Mouse (Mus musculus) intestine, embryonic 14.5 days (tissue): ENCODE measurements around the gene Alpi. TPM values are rescaled to one million over a fixed set of nuclear protein-coding genes. Genes with fewer than 3 reads are reported as not detected.

Source experiments
- ATAC-seq: fragments of 200-750 bp; cut with Nextera tagmentation; replicated peaks from 2 replicates; pipeline ENCODE4 v1.8.0; 2017; ENCODE audit warnings: low read depth, moderate number of reproducible peaks, moderate TSS enrichment, moderate library complexity; ENCODE audit not compliant: low FRiP score, low TSS enrichment
- DNase-seq: peaks from one replicate; pipeline ENCODE4 v3.0.0-alpha.2; 2018; ENCODE audit warnings: low spot score
- H3K27ac ChIP-seq: fragments of 300-500 bp; sonication (generic); 2 replicates; pipeline ENCODE4 v1.5.1; 2014; ENCODE audit warnings: low read depth, mild to moderate bottlenecking, control low read depth
- H3K27me3 ChIP-seq: fragments of 300-500 bp; sonication (generic); replicated peaks from 2 replicates; pipeline ENCODE4 v1.6.1; 2014; ENCODE audit warnings: low read length, control low read depth; ENCODE audit not compliant: control insufficient read depth, insufficient read depth
- H3K36me3 ChIP-seq: fragments of 300-500 bp; sonication (generic); 2 replicates; pipeline ENCODE4 v1.6.1; 2014; ENCODE audit warnings: low read length, control low read depth; ENCODE audit not compliant: control insufficient read depth, insufficient read depth
- H3K4me1 ChIP-seq: fragments of 300-500 bp; sonication (generic); replicated peaks from 2 replicates; pipeline ENCODE4 v1.6.1; 2014; ENCODE audit warnings: low read length, control low read depth, mixed read lengths; ENCODE audit not compliant: control insufficient read depth, insufficient read depth
- H3K4me2 ChIP-seq: fragments of 300-500 bp; sonication (generic); 2 replicates; pipeline ENCODE4 v1.6.1; 2014; ENCODE audit warnings: low read length
- H3K4me3 ChIP-seq: fragments of 300-500 bp; sonication (generic); 2 replicates; pipeline ENCODE4 v1.5.1; 2014; ENCODE audit warnings: low read depth, low read length, control low read depth, mixed read lengths
- H3K9ac ChIP-seq: fragments of 300-500 bp; sonication (generic); 2 replicates; pipeline ENCODE4 v1.6.1; 2014; ENCODE audit warnings: mild to moderate bottlenecking, low read length
- H3K9me3 ChIP-seq: fragments of 300-500 bp; sonication (generic); 2 replicates; pipeline ENCODE4 v1.6.1; 2016; ENCODE audit warnings: low read length, control low read depth; ENCODE audit not compliant: control insufficient read depth
- WGBS: fragments of 180-500 bp; shearing (Covaris S2); extraction: QIAGEN DNeasy Blood & Tissue Kit; methylation state at CpG from one replicate; pipeline ENCODE4 v1.1.7; 2014; 5-methylcytosine and 5-hydroxymethylcytosine counted together
- polyA plus RNA-seq: library from polyadenylated mRNA; unstranded; fragments of >200 nt; fragmentation: Nextera tagmentation; extraction: Ambion mirVana; gene quantifications from 2 replicates; pipeline ENCODE4 v1.2.1, GENCODE M21; 2014

Gene Alpi
- polyA plus RNA-seq, 1 experiment from 2014 or later, result 16.5 TPM

DNA sequence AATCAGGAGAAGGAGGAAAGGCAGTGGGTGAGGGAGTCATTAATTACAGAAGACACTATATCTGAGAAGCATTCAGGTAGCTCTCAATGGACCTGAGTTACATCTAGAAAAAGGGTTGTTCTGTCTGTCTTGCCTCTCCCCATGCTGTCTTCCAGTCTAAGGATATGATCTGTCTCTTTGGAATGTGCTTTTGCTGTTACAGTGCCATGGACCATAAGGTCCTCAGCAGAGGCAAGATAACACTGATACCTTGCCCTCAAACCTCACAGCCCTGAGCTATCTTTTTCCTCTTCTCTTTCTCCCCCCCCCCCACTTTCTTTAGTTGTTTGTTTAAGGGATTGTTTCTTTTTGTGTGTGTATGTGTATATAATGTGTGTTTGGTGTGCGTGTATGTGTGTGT lies 13.4 kb upstream of the Alpi start:
- ATAC-seq, result no peak

DNA sequence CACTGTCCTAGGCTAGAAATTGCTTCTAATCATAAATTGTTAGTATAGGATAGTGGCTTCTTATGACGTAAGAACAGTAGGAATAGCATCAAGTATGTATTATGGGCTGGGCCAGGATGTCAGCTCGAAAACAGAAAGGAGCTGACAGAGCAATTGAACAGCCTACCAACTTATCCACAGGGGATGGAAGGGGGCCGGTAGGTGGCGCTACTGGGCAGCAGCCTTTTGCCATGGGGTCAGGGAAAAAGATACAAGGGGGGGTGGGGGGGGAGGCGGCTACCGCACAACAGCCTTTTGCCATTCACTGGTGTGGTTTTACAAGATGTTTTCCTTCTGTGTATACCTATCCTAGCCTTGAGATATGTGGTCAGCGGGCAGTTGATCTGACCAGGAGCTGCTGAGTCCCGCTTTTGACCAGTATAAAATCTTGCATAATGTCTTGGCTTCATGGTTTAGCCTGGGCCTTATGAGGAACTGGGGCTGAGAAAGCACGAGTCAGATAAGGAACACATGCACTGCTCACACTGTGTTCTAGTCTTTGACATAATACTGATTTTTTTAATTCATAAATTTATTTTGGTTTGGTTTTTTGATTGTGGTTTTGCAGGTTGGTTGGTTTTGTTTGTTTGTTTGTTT lies 10.4 kb upstream of the Alpi start:
- H3K4me1 ChIP-seq, result no peaks in the 10 kb centered on the region
- H3K4me2 ChIP-seq, result no peak overlapping the region
- no peaks in the 10 kb centered on the region for H3K9me3 ChIP-seq
- H3K36me3 ChIP-seq, result no peaks in the 10 kb centered on the region
- 35% methylated on average over 9 of the region's 9 CpGs for WGBS
- ATAC-seq, result no peak
- DNase-seq, result peak; percentile 61
- H3K4me3 ChIP-seq, result no peak overlapping the region
- no peak overlapping the region for H3K27ac ChIP-seq
- no peak overlapping the region for H3K9ac ChIP-seq
- H3K27me3 ChIP-seq, result no peaks in the 10 kb centered on the region

More for the DNA sequence above, 13.4 kb upstream of the Alpi start:
- H3K4me1 ChIP-seq, result no peaks in the 10 kb centered on the region
- H3K27ac ChIP-seq, result no peak overlapping the region
- no peak for DNase-seq
- no peak overlapping the region for H3K4me3 ChIP-seq
- no peaks in the 10 kb centered on the region for H3K27me3 ChIP-seq
- H3K36me3 ChIP-seq, result no peaks in the 10 kb centered on the region
- no peak overlapping the region for H3K9ac ChIP-seq
- H3K9me3 ChIP-seq, result no peaks in the 10 kb centered on the region
- WGBS, result 86% methylated on average over 1 of the region's 1 CpGs
- no peak overlapping the region for H3K4me2 ChIP-seq

DNA sequence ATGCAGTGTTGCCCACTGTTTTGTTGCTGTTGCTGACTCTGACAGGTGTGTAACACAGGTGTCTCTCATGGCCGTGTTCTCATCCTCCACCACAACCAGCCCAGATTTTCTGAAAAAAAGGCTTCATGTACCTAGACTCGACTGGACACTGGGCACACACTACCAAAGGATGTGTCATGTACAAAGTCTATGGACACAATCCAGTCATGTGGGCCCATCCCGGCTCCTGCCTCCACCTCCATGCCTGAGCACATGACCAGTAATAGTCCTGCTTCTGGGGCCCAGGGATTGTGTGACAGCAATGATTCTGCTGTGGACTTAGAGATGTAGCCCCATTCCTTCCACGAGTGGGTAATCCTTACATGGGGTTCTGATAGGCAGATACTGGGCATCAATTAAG lies 7.2 kb upstream of the Alpi start:
- ATAC-seq (no peak), DNase-seq (no peak)
- Histone ChIP-seq H3K9me3 (no peaks in the 10 kb centered on the region), H3K4me3 (no peak overlapping the region), H3K27ac (no peak overlapping the region), H3K4me2 (no peak overlapping the region), H3K4me1 (no peaks in the 10 kb centered on the region), H3K36me3 (no peaks in the 10 kb centered on the region), H3K9ac (no peak overlapping the region), H3K27me3 (no peaks in the 10 kb centered on the region)
- 84% methylated on average over 4 of the region's 4 CpGs for WGBS

DNA sequence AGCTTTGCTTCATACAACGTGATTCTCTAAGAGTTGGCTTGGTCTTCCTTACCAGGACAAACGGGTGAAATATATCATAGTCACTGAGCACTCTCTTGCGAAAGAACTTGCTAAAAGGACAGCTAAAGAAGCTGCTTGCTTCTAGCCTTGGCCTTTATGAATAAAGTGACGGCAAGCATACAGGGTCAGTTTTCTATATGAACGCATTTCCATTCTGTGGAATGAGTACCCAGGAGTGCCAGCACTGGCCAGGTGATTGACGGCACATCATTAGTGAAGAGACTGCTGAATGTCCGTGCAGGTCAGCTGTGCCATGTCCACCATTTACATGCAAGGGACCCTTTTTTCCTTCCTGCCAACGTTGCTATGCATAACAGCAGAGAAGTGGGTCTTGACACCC lies 5.1 kb upstream of the Alpi start:
- H3K9me3 ChIP-seq, result no peaks in the 10 kb centered on the region
- no peaks in the 10 kb centered on the region for H3K4me1 ChIP-seq
- ATAC-seq, result no peak
- H3K4me3 ChIP-seq, result no peak overlapping the region
- WGBS, result 75% methylated on average over 8 of the region's 8 CpGs
- no peaks in the 10 kb centered on the region for H3K36me3 ChIP-seq
- DNase-seq, result no peak
- no peak overlapping the region for H3K27ac ChIP-seq
- H3K9ac ChIP-seq, result no peak overlapping the region
- no peaks in the 10 kb centered on the region for H3K27me3 ChIP-seq
- no peak overlapping the region for H3K4me2 ChIP-seq

DNA sequence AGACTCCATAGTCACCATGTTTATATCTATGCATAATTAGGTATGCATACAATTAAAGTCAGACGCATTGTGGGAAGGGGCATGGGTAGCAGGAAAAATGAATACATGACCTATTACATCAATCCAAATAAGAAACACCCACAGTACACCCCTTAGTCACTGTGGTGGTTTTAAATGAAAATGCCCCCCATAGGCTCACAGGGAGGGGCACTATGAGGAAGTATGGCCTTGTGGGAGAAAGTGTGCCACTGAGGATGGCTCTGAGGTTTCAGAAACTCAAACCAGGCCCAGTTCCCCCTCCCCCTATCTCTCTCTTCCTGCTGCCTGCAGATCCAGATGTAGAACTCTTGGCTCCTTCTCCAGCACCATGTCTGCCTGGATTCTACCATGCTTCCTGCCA lies 2.5 kb upstream of the Alpi start:
- no peaks in the 10 kb centered on the region for H3K36me3 ChIP-seq
- no peak overlapping the region for H3K27ac ChIP-seq
- H3K27me3 ChIP-seq, result no peaks in the 10 kb centered on the region
- no peak for ATAC-seq
- H3K4me2 ChIP-seq, result no peak overlapping the region
- no peaks in the 10 kb centered on the region for H3K9me3 ChIP-seq
- H3K4me1 ChIP-seq, result no peaks in the 10 kb centered on the region
- no peak overlapping the region for H3K4me3 ChIP-seq
- WGBS, result 91% methylated on average over 1 of the region's 1 CpGs
- DNase-seq, result no peak
- no peak overlapping the region for H3K9ac ChIP-seq

DNA sequence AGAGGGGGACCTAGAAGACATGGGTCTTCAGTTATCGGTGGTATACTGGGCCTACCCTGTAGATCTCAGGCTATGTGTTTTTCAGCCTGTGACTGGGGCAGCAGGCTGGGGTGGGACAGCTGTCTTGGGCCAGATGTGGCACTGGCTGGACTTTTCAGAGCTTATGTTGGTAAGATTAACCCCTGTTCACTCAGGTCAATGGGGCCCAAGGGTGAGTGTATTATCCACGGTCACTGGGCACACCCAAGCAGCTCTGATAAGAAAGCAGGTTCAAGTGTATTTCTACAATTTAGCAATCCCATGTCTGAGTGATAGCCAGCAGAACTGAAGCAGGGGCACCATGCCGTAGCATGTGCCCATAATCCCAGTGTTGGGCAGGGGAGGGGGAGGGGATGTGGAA lies 708 bp upstream of the Alpi start:
- DNase-seq (no peak), ATAC-seq (no peak; the same call in 1 of the 2 replicates)

DNA sequence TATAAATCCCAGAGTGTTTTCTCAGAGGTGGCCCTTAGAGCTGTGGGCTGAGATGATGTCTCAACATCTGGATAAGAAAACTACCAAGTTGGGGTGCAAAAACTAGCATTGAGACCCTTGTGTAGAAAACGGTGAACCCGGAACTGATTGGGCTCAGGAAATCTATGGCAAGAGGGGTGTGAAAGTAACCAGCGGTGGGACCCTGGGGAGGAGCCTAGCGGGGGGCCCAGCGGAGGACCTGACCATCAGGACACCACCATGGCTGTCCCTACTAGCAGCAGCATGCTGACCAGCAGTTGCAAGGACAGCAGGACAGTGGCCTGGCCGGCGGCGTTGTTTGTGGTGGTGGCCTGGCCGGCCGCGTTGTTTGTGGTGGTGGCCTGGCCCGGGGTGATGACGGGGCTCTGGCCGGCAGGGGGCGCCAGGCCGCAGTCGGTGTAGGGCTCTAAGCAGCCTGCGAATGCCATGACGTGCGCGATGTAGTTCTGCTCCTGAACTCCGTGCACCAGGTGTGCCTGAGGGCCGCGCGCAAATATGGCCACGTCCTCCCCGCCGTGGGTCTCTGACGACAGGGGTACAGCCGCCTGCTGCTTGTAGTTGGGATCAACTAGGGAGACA lies 2.9 kb downstream of the Alpi start:
- ATAC-seq, result peak; percentile 76
- 15% methylated on average over 30 of the region's 30 CpGs for WGBS
- H3K4me3 ChIP-seq, result no peak overlapping the region

More for the DNA sequence above, 708 bp upstream of the Alpi start:
- no peaks in the 10 kb centered on the region for H3K4me1 ChIP-seq
- H3K4me3 ChIP-seq, result no peak overlapping the region
- H3K36me3 ChIP-seq, result no peaks in the 10 kb centered on the region
- H3K9ac ChIP-seq, result no peak overlapping the region
- H3K9me3 ChIP-seq, result no peaks in the 10 kb centered on the region
- no peak overlapping the region for H3K4me2 ChIP-seq
- no peak overlapping the region for H3K27ac ChIP-seq
- H3K27me3 ChIP-seq, result no peaks in the 10 kb centered on the region
- 75% methylated on average over 3 of the region's 3 CpGs for WGBS

DNA sequence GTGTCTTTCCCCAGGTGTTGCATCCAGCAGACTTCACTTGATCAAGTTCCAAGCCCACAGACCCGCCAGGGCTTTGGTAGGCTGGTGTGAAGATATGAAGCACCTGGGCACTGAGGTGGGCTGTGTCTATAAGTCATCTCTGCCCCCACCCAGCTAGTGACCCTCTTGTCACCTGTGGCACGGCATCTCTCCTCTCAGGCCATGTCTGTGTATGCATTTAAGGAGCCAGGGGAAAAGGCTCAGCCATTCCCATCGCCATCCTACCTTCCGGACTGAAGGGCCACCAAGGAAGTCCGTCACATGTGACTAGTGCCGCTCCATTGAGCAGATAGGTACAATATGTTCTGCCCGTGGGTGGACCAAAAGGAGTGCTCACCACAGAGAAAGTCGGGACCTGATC lies 5.8 kb downstream of the Alpi start:
- no peaks in the 10 kb centered on the region for H3K36me3 ChIP-seq
- 84% methylated on average over 8 of the region's 8 CpGs for WGBS
- H3K4me1 ChIP-seq, result no peaks in the 10 kb centered on the region
- no peak overlapping the region for H3K9ac ChIP-seq
- no peaks in the 10 kb centered on the region for H3K9me3 ChIP-seq
- ATAC-seq (no peak), DNase-seq (no peak)
- no peak overlapping the region for H3K4me3 ChIP-seq
- H3K27me3 ChIP-seq, result no peaks in the 10 kb centered on the region
- no peak overlapping the region for H3K4me2 ChIP-seq
- no peak overlapping the region for H3K27ac ChIP-seq

More for the DNA sequence above, 2.9 kb downstream of the Alpi start:
- H3K36me3 ChIP-seq, result no peaks in the 10 kb centered on the region
- no peaks in the 10 kb centered on the region for H3K27me3 ChIP-seq
- no peaks in the 10 kb centered on the region for H3K9me3 ChIP-seq
- peak overlapping the region; percentile 20; the same call in 1 of the 2 replicates for H3K4me2 ChIP-seq
- no peak overlapping the region for H3K27ac ChIP-seq
- no peak overlapping the region for H3K9ac ChIP-seq
- H3K4me1 ChIP-seq, result no peaks in the 10 kb centered on the region
- DNase-seq, result peak; percentile 82

DNA sequence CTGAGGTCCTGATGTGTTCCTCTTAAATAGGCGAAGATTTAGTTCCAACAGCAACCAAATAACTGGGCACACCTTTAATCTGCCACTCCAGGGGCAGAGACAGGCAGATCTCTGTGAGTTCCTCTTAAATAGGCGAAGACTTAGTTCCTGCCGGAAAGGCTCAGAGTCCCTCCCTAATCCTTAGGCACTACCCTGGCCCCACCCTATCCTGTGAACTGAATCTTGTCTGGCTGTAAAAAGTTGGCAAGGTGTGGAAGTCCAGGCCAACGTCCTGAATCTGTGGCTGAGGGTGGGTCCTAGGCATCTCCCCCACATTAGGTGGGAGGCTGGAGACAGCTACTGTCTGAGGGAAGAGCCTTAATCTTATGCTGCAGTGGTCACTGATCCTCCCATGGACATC lies 11.6 kb downstream of the Alpi start, which contains the start of gene Alppl2:
Alppl2 (minus strand) TSS at position 101 of the 400 bp plus-strand sequence.
- Histone ChIP-seq H3K4me1 (no peaks in the 10 kb centered on the region), H3K4me2 (no peak within 1 kb of the TSS), H3K4me3 (no peak within 1 kb of the TSS), H3K9ac (no peak within 1 kb of the TSS), H3K36me3 (no peaks in the 10 kb centered on the region), H3K27ac (no peak within 1 kb of the TSS), H3K27me3 (no peaks in the 10 kb centered on the region), H3K9me3 (no peaks in the 10 kb centered on the region)
- 84% methylated on average over 4 of the region's 4 CpGs for WGBS
- no peak for DNase-seq
- no peak for ATAC-seq
